Mouse (Mus musculus) layer of hippocampus, postnatal 10 days (tissue): ENCODE data around the gene Tspan17. TPM values are rescaled to one million over a fixed set of nuclear protein-coding genes. Genes with fewer than 3 reads are reported as not detected.
"Not testable (repeated sequence)": the region's sequence is repeated elsewhere in the genome, so short reads cannot be mapped to it uniquely, and the experiment has no call there.

ENCODE experiments used
- DNase-seq, 2 experiments: peaks; one replicate each; pipeline ENCODE4 v3.0.0; 2021; ENCODE audit warnings: low spot score in 2 of 2
- total RNA-seq, 2 experiments: library from RNA; stranded (reverse); gene quantifications; 2 replicates each; pipeline ENCODE4 v1.2.3; 2021

Tspan17 gene
- total RNA-seq, 2 experiments from 2014 or later = 85.6 to 92.1 TPM

GRCm38 (mm10) chr13:54760164-54760795, 28.9 kb upstream of the Tspan17 start:
- peak; percentile 59 to 66 for DNase-seq

GRCm38 (mm10) chr13:54760906-54761305, 28.3 kb upstream of the Tspan17 start:
- DNase-seq = no peak

GRCm38 (mm10) chr13:54765281-54766191, 23.6 kb upstream of the Tspan17 start:
- peak; percentile 36 to 54 for DNase-seq

DNA sequence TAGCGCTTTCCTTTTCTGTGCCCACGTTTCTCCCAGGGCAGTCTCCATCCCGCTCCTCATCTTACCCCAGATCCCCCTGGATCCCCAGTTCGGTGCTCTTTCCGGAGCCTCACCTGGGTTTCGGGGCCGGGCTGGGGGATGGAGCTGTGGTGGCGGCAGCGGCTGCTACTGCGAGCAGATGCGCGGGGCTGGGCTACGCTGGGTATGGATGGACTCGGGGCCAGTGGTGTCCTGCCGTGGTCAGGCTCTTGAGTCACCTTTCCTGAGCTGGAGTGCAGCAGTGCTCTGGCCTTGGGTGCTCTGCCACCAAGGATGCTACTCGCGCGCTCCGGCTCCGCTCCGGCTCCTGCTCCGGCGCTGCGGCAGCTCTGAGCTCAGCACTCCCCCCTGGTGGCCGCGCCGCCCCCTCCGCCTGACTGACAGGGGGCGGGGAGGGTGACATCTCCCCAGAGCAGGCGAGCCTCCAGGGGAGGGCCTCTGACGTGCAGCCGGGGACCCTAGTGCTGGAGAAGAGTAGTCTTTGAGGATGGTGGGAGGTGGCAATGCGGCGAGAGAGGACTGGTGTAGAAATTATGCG, 22.9 kb upstream of the Tspan17 start, which contains the start of gene Sncb:
Gene Sncb, minus strand, starts transcription at position 404 of the 577 bp plus-strand sequence.
- peak; percentile 87 to 91 for DNase-seq

DNA sequence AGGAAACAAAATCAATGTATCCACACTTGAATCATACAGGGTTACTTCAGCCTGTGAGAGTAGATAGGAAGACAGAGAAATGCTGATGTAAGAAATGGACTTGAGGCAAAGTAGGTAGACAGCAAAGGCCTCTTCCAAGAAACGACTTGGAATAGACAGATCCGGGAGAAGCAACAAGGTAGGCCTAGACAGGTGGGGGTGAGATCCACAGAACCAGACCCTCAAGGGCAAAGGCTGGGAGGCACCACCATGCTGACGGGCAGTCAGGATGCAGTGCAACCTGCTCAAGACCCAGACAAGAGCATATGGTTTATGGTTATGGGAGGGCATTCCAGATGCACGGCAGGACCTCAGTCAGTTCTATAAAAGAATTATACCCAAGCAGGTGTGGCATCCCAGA, 22.2 kb upstream of the Tspan17 start:
- no peak for DNase-seq

DNA sequence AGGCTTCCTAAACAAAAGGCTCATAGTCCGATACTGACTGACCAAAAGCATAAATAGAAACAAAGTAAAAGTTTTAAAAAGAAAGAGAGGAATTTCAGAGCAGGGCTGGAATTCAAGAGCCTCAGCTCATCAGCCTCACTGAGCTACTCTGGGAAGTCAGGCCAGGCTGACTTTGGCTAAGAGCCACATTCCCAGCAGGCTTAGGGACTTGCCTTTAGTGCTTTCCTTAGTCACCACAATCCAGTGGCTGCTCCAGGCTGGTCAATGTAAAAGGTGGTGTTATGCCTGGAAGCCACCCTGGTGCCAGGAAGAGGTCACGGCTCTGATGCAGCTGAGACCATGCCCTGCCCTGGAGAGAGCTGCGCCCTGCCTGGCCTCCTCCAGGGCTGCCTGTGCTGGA, 8.6 kb upstream of the Tspan17 start:
- peak; percentile 45 to 56 for DNase-seq

GRCm38 (mm10) chr13:54781086-54781485, 8.1 kb upstream of the Tspan17 start:
- no peak for DNase-seq

- DNase-seq = no peak
These were observed 5.9 kb upstream of the Tspan17 start for GRCm38 (mm10) chr13:54783235-54783634.

DNA sequence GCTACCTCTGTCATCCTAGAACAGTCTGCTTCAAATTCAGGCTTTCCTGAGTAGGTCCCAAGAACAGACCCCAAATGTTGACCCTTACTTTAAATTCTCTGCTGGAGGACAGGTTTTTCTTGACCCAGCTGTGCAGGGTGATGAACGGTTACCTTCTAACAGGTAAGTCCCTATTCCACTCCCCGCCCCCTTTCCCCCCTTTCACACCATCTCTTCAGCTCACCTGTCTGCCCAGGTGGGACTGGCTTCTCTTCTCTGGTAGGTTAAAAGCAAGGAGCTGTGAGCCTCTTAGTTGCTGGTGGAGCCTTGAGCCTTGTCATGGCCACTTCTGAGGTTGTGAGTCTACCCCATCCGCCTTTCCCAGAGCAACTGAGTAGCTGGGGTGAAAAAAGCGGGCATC, 5.5 kb upstream of the Tspan17 start, which contains the start of gene Eif4e1b:
Gene Eif4e1b, plus strand, starts transcription at position 301 of the 400 bp plus-strand sequence.
- no peak for DNase-seq

GRCm38 (mm10) chr13:54787591-54787990, 1.6 kb upstream of the Tspan17 start:
- not testable (repeated sequence) for DNase-seq

DNA sequence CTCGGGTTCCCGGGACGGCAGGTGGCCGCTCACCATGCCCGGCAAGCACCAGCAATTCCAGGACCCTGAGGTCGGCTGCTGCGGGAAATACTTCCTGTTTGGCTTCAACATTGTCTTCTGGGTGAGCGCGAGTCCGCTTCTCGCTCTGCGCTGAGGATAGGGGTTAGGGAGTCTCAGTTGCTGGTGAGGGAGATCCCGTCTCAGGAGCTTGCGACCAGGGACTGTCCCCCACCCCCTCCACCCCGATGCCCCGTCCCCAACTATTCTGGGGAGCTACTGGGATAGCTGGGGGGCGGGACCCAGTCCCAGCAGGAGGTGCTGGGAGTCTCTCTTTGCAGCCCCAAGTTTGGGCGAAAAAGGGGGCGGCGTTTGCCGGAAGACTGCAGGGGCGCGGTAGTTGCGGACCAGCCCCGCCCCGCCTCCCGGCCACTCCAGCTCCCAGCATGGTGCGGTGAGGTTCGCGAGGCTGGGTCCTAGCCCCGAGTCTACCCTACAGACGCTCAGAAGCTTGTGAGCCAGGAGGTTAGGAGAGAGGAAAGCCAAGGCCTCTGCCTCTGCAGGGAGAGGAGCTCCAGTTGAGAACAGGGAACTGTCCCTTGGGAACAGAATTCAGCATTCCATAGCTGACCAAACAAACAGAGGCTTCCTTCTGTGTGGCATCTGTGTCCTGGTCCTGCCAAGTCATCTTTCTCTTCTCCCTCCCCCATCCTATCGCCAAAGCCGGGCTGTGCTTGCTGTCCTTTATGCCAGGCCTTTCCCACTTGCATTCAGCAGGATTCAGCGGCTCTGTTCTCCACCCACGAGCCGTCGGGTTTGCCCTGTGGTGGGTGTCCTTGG, 602 bp downstream of the Tspan17 start:
- DNase-seq = peak; percentile 51 to 62

- DNase-seq = no peak
These were observed 3.4 kb downstream of the Tspan17 start for GRCm38 (mm10) chr13:54792259-54793230.

- no peak for DNase-seq
These were observed 4.9 kb downstream of the Tspan17 start for GRCm38 (mm10) chr13:54794002-54794577.

- DNase-seq = no peak
These were observed 5.7 kb downstream of the Tspan17 start for GRCm38 (mm10) chr13:54794843-54795242.

GRCm38 (mm10) chr13:54797356-54797755, 8.2 kb downstream of the Tspan17 start:
- peak; percentile 48 to 56 for DNase-seq

DNA sequence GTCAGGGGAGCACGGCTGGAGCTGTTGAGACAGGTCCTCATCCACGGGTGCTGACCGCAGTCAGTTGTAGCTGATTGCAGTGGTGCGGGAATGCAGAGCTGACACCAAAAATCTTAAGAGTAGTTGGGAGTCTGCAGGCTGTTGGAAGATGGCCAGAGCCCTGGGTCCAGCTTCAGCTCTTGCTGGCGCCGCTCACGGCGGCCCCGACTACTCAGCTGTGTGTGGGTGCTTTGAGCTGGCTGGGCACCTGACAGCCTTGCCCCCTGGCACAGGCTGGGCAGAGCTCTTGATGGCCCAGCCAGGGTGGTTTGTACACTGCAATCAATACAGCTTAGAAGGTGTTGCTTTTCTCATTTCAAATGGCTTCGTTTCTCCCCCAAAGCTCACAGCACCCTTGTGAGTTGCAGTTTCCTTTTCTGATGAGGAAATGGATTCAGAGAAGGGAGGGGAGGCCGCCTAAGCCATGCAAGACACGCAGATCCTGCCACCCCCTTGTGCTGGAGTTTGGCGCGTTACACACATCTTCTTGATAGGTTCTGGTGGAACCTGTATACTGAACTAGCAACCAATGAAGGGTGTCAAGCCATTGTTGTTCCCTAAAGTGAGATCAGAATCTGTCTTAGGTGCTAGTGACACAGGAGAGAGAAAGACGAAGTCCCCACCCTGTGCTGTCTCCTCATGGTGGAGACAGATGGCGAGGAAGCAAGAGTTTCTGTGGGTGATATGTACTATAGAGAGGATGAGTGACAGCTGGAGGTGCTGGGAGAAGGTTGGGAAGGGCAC, 8.9 kb downstream of the Tspan17 start:
- no peak for DNase-seq

DNA sequence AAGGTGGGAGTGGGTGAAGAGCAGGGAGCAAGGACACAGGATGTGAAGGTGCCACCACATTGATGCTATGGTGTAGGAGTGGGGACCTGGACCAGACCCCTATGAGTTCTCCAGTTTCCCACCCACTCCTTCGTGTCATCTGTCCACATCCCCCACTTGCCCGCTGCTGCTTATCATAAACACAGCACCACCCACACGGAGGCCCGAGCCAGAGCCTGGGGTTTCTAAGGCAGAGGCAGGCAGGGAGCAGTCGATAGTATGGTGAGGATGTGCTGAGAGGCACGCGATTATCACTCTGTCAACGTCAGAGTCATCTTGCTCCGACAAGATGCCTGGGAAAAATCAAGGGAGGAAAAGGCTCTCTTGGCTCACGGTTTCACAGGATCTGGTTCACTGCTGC, 9.6 kb downstream of the Tspan17 start:
- DNase-seq = no peak

DNA sequence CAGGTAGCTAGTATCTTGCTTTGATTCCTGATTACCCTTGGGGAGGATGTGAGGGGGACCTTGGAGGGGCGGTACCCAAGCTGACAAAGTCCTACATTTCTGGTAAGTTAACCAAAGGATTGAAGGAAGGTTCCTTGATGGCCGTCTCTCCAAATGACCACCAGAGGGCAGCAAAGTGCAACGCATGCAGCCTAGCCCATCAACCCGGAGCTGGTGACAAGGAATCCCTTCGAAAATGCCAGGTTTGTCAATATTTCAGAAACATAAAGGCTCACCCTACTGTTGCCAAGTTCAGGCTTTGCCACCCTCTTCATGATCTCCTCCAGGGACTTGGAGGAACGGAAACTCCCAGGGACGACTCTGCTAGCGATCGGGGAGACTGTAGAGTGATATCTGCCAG, 10.5 kb downstream of the Tspan17 start:
- peak; percentile 82 to 88 for DNase-seq

GRCm38 (mm10) chr13:54800206-54800605, 11.0 kb downstream of the Tspan17 start:
- no peak for DNase-seq
